Mouse (Mus musculus): Measurements from ENCODE around the gene Slco4a1.

GRCm38 (mm10) chr2:180457680-180458079 lies 1.6 kb downstream of the Slco4a1 start:
- no peak for TF ChIP-seq POLR2A (IDR thresholded peaks at IDR 0.05; ENCODE audit: borderline replicate concordance, insufficient read depth, low read length)
- no peak for TF ChIP-seq CTCF (IDR thresholded peaks at IDR 0.05; ENCODE audit: borderline replicate concordance, insufficient read depth, low read depth, low read length)
